Mouse (Mus musculus): ENCODE data around the gene Fuca1. TPM values are rescaled to one million over a fixed set of nuclear protein-coding genes. Genes with fewer than 3 reads are reported as not detected.

The Fuca1 gene
- total and polyA plus RNA-seq, 3 experiments: 26.8 to 48.6 TPM; not detected in 1

GRCm38 (mm10) chr4:135931832-135932231 lies 11.3 kb downstream of the Fuca1 start (continued):
- TF ChIP-seq SIN3A (IDR thresholded peaks at IDR 0.05; ENCODE audit: low read length): 0 out of 2 replicates have a peak, but pooled peaks have one; percentile 48
- TF ChIP-seq ETS1 (IDR thresholded peaks at IDR 0.05; ENCODE audit: low read depth, low read length): 0 out of 2 replicates have a peak, but pooled peaks have one; percentile 7
- no peak; the same call in 1 of the 2 replicates for TF ChIP-seq ZNF384 (IDR thresholded peaks at IDR 0.05; ENCODE audit: low read depth, low read length)
- TF ChIP-seq CTCF (IDR thresholded peaks at IDR 0.05 in 2 of 3, conservative IDR thresholded peaks at IDR 0.05 in 1 of 3; ENCODE audit: control insufficient read depth in 1 of 3, insufficient read depth in 1 of 3, low read depth in 2 of 3, low read length in 3 of 3, poor library complexity in 1 of 3, severe bottlenecking in 1 of 3): peak; percentile 70 to 81 (median 79)
- TF ChIP-seq TCF12 (IDR thresholded peaks at IDR 0.05; ENCODE audit: low read depth, low read length): no peak
- TF ChIP-seq MXI1 (IDR thresholded peaks at IDR 0.05; ENCODE audit: low read depth, low read length): no peak
- no peak for TF ChIP-seq NRF1 (IDR thresholded peaks at IDR 0.05; ENCODE audit: insufficient read depth, low read depth, low read length, poor library complexity, severe bottlenecking)
- TF ChIP-seq CHD1 (IDR thresholded peaks at IDR 0.05; ENCODE audit: low read depth, low read length): no peak
- TF ChIP-seq KAT2A (conservative IDR thresholded peaks at IDR 0.05; ENCODE audit: low read depth, low read length): no peak
- TF ChIP-seq E2F4 (IDR thresholded peaks at IDR 0.05; ENCODE audit: borderline replicate concordance, low read depth, low read length): no peak

GRCm38 (mm10) chr4:135934708-135935500 lies 14.4 kb downstream of the Fuca1 start:
- peak; percentile 82 for DNase-seq (ENCODE audit: low read depth, low spot score)
- peak overlapping the region; percentile 89 for H3K27ac ChIP-seq (ENCODE audit: control insufficient read depth, low read depth, low read length)
- peaks cover 2 to 19% of the 10 kb centered on the region in 2 experiments; a peak in 2 of 4 replicates for H3K36me3 ChIP-seq (ENCODE audit: control insufficient read depth in 1 of 2, insufficient read depth in 2 of 2, low read length in 2 of 2)
- no peaks in the 10 kb centered on the region for H3K79me2 ChIP-seq (ENCODE audit: control insufficient read depth, insufficient read depth, low read length, poor library complexity)
- 0 out of 2 replicates have a peak, but pooled peaks have one; percentile 4 for TF ChIP-seq ZC3H11A (IDR thresholded peaks at IDR 0.05; ENCODE audit: low read depth, low read length)
- TF ChIP-seq ZKSCAN1 (IDR thresholded peaks at IDR 0.05; ENCODE audit: low read depth, low read length): no peak
- peak; percentile 38; the same call in 1 of the 2 replicates for TF ChIP-seq MYB (IDR thresholded peaks at IDR 0.05; ENCODE audit: low read depth, low read length)
- no peak; the same call in 1 of the 2 replicates for TF ChIP-seq MAFK (IDR thresholded peaks at IDR 0.05; ENCODE audit: borderline replicate concordance, low read depth, low read length)
- peak; percentile 79 for TF ChIP-seq SIN3A (IDR thresholded peaks at IDR 0.05; ENCODE audit: low read length)
- TF ChIP-seq TCF12 (IDR thresholded peaks at IDR 0.05; ENCODE audit: low read depth, low read length): peak; percentile 69
- TF ChIP-seq MAX (IDR thresholded peaks at IDR 0.05; ENCODE audit: low read length): no peak
- TF ChIP-seq EP300 (IDR thresholded peaks at IDR 0.05; ENCODE audit: low read depth in 1 of 2, low read length in 2 of 2): peak; percentile 78 to 86
- no peak for TF ChIP-seq JUND (IDR thresholded peaks at IDR 0.05; ENCODE audit: low read depth, low read length)
- TF ChIP-seq GATA1 (IDR thresholded peaks at IDR 0.05; ENCODE audit: low read depth, low read length): peak; percentile 90
- TF ChIP-seq MXI1 (IDR thresholded peaks at IDR 0.05; ENCODE audit: low read depth, low read length): no peak; the same call in 1 of the 2 replicates
- no peak for TF ChIP-seq GABPA (IDR thresholded peaks at IDR 0.05; ENCODE audit: low read depth, low read length)
- TF ChIP-seq SMC3 (IDR thresholded peaks at IDR 0.05; ENCODE audit: low read depth, low read length): no peak
- no peak for TF ChIP-seq CTCF (IDR thresholded peaks at IDR 0.05 in 2 of 3, conservative IDR thresholded peaks at IDR 0.05 in 1 of 3; ENCODE audit: control insufficient read depth in 1 of 3, insufficient read depth in 1 of 3, low read depth in 2 of 3, low read length in 3 of 3, poor library complexity in 1 of 3, severe bottlenecking in 1 of 3)
- TF ChIP-seq BHLHE40 (IDR thresholded peaks at IDR 0.05; ENCODE audit: borderline replicate concordance, low read depth, low read length): peak; percentile 43; the same call in 1 of the 2 replicates
- no peak for TF ChIP-seq ZMIZ1 (IDR thresholded peaks at IDR 0.05; ENCODE audit: low read depth, low read length)
- no peak for TF ChIP-seq ELF1 (IDR thresholded peaks at IDR 0.05; ENCODE audit: low read depth, low read length)
- no peak for TF ChIP-seq TBP (IDR thresholded peaks at IDR 0.05; ENCODE audit: low read depth, low read length)
- 0 out of 2 replicates have a peak, but pooled peaks have one; percentile 59 for TF ChIP-seq UBTF (IDR thresholded peaks at IDR 0.05; ENCODE audit: borderline replicate concordance, insufficient read depth, low read depth, low read length)
- peak; percentile 58 for TF ChIP-seq ETS1 (IDR thresholded peaks at IDR 0.05; ENCODE audit: low read depth, low read length)
- 0 out of 2 replicates have a peak, but pooled peaks have one; percentile 20 for TF ChIP-seq TAL1 (IDR thresholded peaks at IDR 0.05; ENCODE audit: low read length)
- TF ChIP-seq RCOR1 (IDR thresholded peaks at IDR 0.05; ENCODE audit: low read depth, low read length): peak; percentile 76
- no peak for TF ChIP-seq MYC (IDR thresholded peaks at IDR 0.05; ENCODE audit: low read depth, low read length)
- TF ChIP-seq USF2 (IDR thresholded peaks at IDR 0.05; ENCODE audit: borderline replicate concordance in 1 of 2, insufficient read depth in 1 of 2, low read depth in 1 of 2, low read length in 2 of 2): no peak
- no peaks in the 10 kb centered on the region for H3K9me3 ChIP-seq (replicated peaks; ENCODE audit: insufficient read depth, low read length)
- H3K4me3 ChIP-seq (ENCODE audit: control insufficient read depth in 1 of 2, insufficient read depth in 1 of 2, low read depth in 2 of 2, low read length in 2 of 2): peak overlapping the region; percentile 21 to 34
- H3K4me1 ChIP-seq (ENCODE audit: control insufficient read depth in 1 of 2, insufficient read depth in 2 of 2, low read length in 2 of 2): peaks cover 24 to 35% of the 10 kb centered on the region in 2 experiments
- no peaks in the 10 kb centered on the region for H3K27me3 ChIP-seq (ENCODE audit: control insufficient read depth in 1 of 2, insufficient read depth in 2 of 2, low read length in 2 of 2)
- H3K9ac ChIP-seq (ENCODE audit: control insufficient read depth, low read depth, low read length, poor library complexity, severe bottlenecking): peak overlapping the region; percentile 60
